Mouse (Mus musculus): ENCODE data around the gene Myh3. TPM values are rescaled to one million over a fixed set of nuclear protein-coding genes. Genes with fewer than 3 reads are reported as not detected.

Gene Myh3
- polyA plus RNA-seq, 1 experiment = 876 TPM

- Histone ChIP-seq H3K4me2 (ENCODE audit: low read depth) (no peak overlapping the region), H3K27me3 (ENCODE audit: control insufficient read depth, insufficient read depth, insufficient read length) (no peaks in the 10 kb centered on the region), H3ac (ENCODE audit: control insufficient read depth, insufficient read length) (no peak overlapping the region), H3K79me2 (ENCODE audit: control insufficient read depth, insufficient read depth) (no peaks in the 10 kb centered on the region), H3K36me3 (ENCODE audit: control insufficient read depth, insufficient read depth) (no peaks in the 10 kb centered on the region), H3K4me3 (no peak overlapping the region)
- TF ChIP-seq SRF (IDR thresholded peaks at IDR 0.05; ENCODE audit: control insufficient read depth, insufficient read length, low read depth) (no peak), POLR2AphosphoS2 (IDR thresholded peaks at IDR 0.05; ENCODE audit: insufficient read length, low read depth) (no peak), POLR2A (IDR thresholded peaks at IDR 0.05; ENCODE audit: insufficient read length, low read depth) (no peak), E2F4 (IDR thresholded peaks at IDR 0.05; ENCODE audit: insufficient read depth) (no peak), USF1 (IDR thresholded peaks at IDR 0.05; ENCODE audit: low read depth) (no peak), TCF12 (IDR thresholded peaks at IDR 0.05; ENCODE audit: insufficient read depth, poor library complexity, severe bottlenecking) (no peak), REST (IDR thresholded peaks at IDR 0.05; ENCODE audit: insufficient read depth, insufficient read length) (no peak), MYOD1 (IDR thresholded peaks at IDR 0.05; ENCODE audit: control insufficient read depth in 1 of 3, insufficient read length in 2 of 3, low read depth in 2 of 3) (no peak), TCF3 (IDR thresholded peaks at IDR 0.05; ENCODE audit: insufficient read length, low read depth) (no peak), MAX (IDR thresholded peaks at IDR 0.05; ENCODE audit: low read depth) (no peak), MYOG (IDR thresholded peaks at IDR 0.05; ENCODE audit: control insufficient read depth in 1 of 3, insufficient read depth in 1 of 3, insufficient read length in 2 of 3, low read depth in 2 of 3) (no peak)
Measured at GRCm38 (mm10) chr11:67112019-67112850, 34.1 kb downstream of the Myh3 start.

- no peaks in the 10 kb centered on the region for H3K79me2 ChIP-seq (ENCODE audit: control insufficient read depth, insufficient read depth)
- no peaks in the 10 kb centered on the region for H3K36me3 ChIP-seq (ENCODE audit: control insufficient read depth, insufficient read depth)
Measured at GRCm38 (mm10) chr11:67112851-67113202, 34.7 kb downstream of the Myh3 start.

GRCm38 (mm10) chr11:67113381-67113780 lies 35.3 kb downstream of the Myh3 start:
- Histone ChIP-seq H3K27me3 (ENCODE audit: control insufficient read depth, insufficient read depth, insufficient read length) (no peaks in the 10 kb centered on the region), H3K79me2 (ENCODE audit: control insufficient read depth, insufficient read depth) (no peaks in the 10 kb centered on the region), H3K4me2 (ENCODE audit: low read depth) (no peak overlapping the region), H3ac (ENCODE audit: control insufficient read depth, insufficient read length) (no peak overlapping the region), H3K4me3 (no peak overlapping the region), H3K36me3 (ENCODE audit: control insufficient read depth, insufficient read depth) (no peaks in the 10 kb centered on the region)
- TF ChIP-seq MYOG (IDR thresholded peaks at IDR 0.05; ENCODE audit: control insufficient read depth in 1 of 3, insufficient read depth in 1 of 3, insufficient read length in 2 of 3, low read depth in 2 of 3) = no peak
- TF ChIP-seq SRF (IDR thresholded peaks at IDR 0.05; ENCODE audit: control insufficient read depth, insufficient read length, low read depth) = no peak
- no peak for TF ChIP-seq REST (IDR thresholded peaks at IDR 0.05; ENCODE audit: insufficient read depth, insufficient read length)
- TF ChIP-seq TCF3 (IDR thresholded peaks at IDR 0.05; ENCODE audit: insufficient read length, low read depth) = no peak
- no peak for TF ChIP-seq MAX (IDR thresholded peaks at IDR 0.05; ENCODE audit: low read depth)
- TF ChIP-seq USF1 (IDR thresholded peaks at IDR 0.05; ENCODE audit: low read depth) = no peak
- TF ChIP-seq POLR2AphosphoS2 (IDR thresholded peaks at IDR 0.05; ENCODE audit: insufficient read length, low read depth) = no peak
- TF ChIP-seq POLR2A (IDR thresholded peaks at IDR 0.05; ENCODE audit: insufficient read length, low read depth) = no peak
- TF ChIP-seq MYOD1 (IDR thresholded peaks at IDR 0.05; ENCODE audit: control insufficient read depth in 1 of 3, insufficient read length in 2 of 3, low read depth in 2 of 3) = no peak
- no peak for TF ChIP-seq TCF12 (IDR thresholded peaks at IDR 0.05; ENCODE audit: insufficient read depth, poor library complexity, severe bottlenecking)
- no peak for TF ChIP-seq E2F4 (IDR thresholded peaks at IDR 0.05; ENCODE audit: insufficient read depth)
- no peak for TF ChIP-seq CEBPB (IDR thresholded peaks at IDR 0.05; ENCODE audit: insufficient read depth, poor library complexity, severe bottlenecking)

More at GRCm38 (mm10) chr11:67112851-67113202, 34.7 kb downstream of the Myh3 start:
- TF ChIP-seq POLR2AphosphoS2 (IDR thresholded peaks at IDR 0.05; ENCODE audit: insufficient read length, low read depth) = no peak
- TF ChIP-seq CEBPB (IDR thresholded peaks at IDR 0.05; ENCODE audit: insufficient read depth, poor library complexity, severe bottlenecking) = no peak
- TF ChIP-seq MYOD1 (IDR thresholded peaks at IDR 0.05; ENCODE audit: control insufficient read depth in 1 of 3, insufficient read length in 2 of 3, low read depth in 2 of 3) = no peak
- no peak for TF ChIP-seq E2F4 (IDR thresholded peaks at IDR 0.05; ENCODE audit: insufficient read depth)
- TF ChIP-seq TCF12 (IDR thresholded peaks at IDR 0.05; ENCODE audit: insufficient read depth, poor library complexity, severe bottlenecking) = no peak
- no peak for TF ChIP-seq REST (IDR thresholded peaks at IDR 0.05; ENCODE audit: insufficient read depth, insufficient read length)
- TF ChIP-seq POLR2A (IDR thresholded peaks at IDR 0.05; ENCODE audit: insufficient read length, low read depth) = no peak
- TF ChIP-seq MAX (IDR thresholded peaks at IDR 0.05; ENCODE audit: low read depth) = no peak
- TF ChIP-seq USF1 (IDR thresholded peaks at IDR 0.05; ENCODE audit: low read depth) = no peak
- TF ChIP-seq TCF3 (IDR thresholded peaks at IDR 0.05; ENCODE audit: insufficient read length, low read depth) = no peak
- TF ChIP-seq SRF (IDR thresholded peaks at IDR 0.05; ENCODE audit: control insufficient read depth, insufficient read length, low read depth) = no peak
- TF ChIP-seq MYOG (IDR thresholded peaks at IDR 0.05; ENCODE audit: control insufficient read depth in 1 of 3, insufficient read depth in 1 of 3, insufficient read length in 2 of 3, low read depth in 2 of 3) = no peak
- Histone ChIP-seq H3ac (ENCODE audit: control insufficient read depth, insufficient read length) (no peak overlapping the region), H3K27me3 (ENCODE audit: control insufficient read depth, insufficient read depth, insufficient read length) (no peaks in the 10 kb centered on the region), H3K4me3 (no peak overlapping the region), H3K4me2 (ENCODE audit: low read depth) (no peak overlapping the region)

- no peak overlapping the region for H3K4me2 ChIP-seq (ENCODE audit: low read depth)
- H3K27me3 ChIP-seq (ENCODE audit: control insufficient read depth, insufficient read depth, insufficient read length) = no peaks in the 10 kb centered on the region
- no peaks in the 10 kb centered on the region for H3K79me2 ChIP-seq (ENCODE audit: control insufficient read depth, insufficient read depth)
- H3K36me3 ChIP-seq (ENCODE audit: control insufficient read depth, insufficient read depth) = no peaks in the 10 kb centered on the region
- TF ChIP-seq MAX (IDR thresholded peaks at IDR 0.05; ENCODE audit: low read depth) (no peak), MYOG (IDR thresholded peaks at IDR 0.05; ENCODE audit: control insufficient read depth in 1 of 3, insufficient read depth in 1 of 3, insufficient read length in 2 of 3, low read depth in 2 of 3) (no peak), POLR2A (IDR thresholded peaks at IDR 0.05; ENCODE audit: insufficient read length, low read depth) (no peak), POLR2AphosphoS2 (IDR thresholded peaks at IDR 0.05; ENCODE audit: insufficient read length, low read depth) (no peak), SRF (IDR thresholded peaks at IDR 0.05; ENCODE audit: control insufficient read depth, insufficient read length, low read depth) (no peak), MYOD1 (IDR thresholded peaks at IDR 0.05; ENCODE audit: control insufficient read depth in 1 of 3, insufficient read length in 2 of 3, low read depth in 2 of 3) (no peak), E2F4 (IDR thresholded peaks at IDR 0.05; ENCODE audit: insufficient read depth) (no peak), TCF3 (IDR thresholded peaks at IDR 0.05; ENCODE audit: insufficient read length, low read depth) (no peak), TCF12 (IDR thresholded peaks at IDR 0.05; ENCODE audit: insufficient read depth, poor library complexity, severe bottlenecking) (no peak), REST (IDR thresholded peaks at IDR 0.05; ENCODE audit: insufficient read depth, insufficient read length) (no peak)
- H3ac ChIP-seq (ENCODE audit: control insufficient read depth, insufficient read length) = no peak overlapping the region
- no peak overlapping the region for H3K4me3 ChIP-seq
Measured at GRCm38 (mm10) chr11:67114261-67114660, 36.2 kb downstream of the Myh3 start.

All from myocyte (in vitro differentiated cells).